Mouse (Mus musculus) erythroblast, adult 5-6 weeks (primary cell): ENCODE data around the gene Cd19. TPM values are rescaled to one million over a fixed set of nuclear protein-coding genes. Genes with fewer than 3 reads are reported as not detected.

Source experiments
- ATAC-seq: replicated peaks from 2 replicates; pipeline ENCODE4 v1.8.0; 2016; ENCODE audit warnings: moderate number of reproducible peaks, mild to moderate bottlenecking, moderate TSS enrichment, inconsistent platforms; ENCODE audit not compliant: poor library complexity, low FRiP score, severe bottlenecking
- total RNA-seq, 2 experiments: library from RNA; stranded (forward) in 1 of 2; stranded (reverse) in 1 of 2; fragments of 150-400 nt in 1 of 2; fragments of 200-764, 138-1000 nt in 1 of 2; gene quantifications; 2 replicates each; pipeline versions ENCODE4 v1.2.3 to v1.2.4; 2015 to 2017; ENCODE audit warnings: low replicate concordance in 2 of 2

Cd19 gene
- total RNA-seq (2015; ENCODE audit: low replicate concordance) (not detected in 2 replicates), total RNA-seq (2017; ENCODE audit: low replicate concordance) (0.28 TPM in 1 of 2 replicates, not detected in the other)

- ATAC-seq: no peak
Observed at GRCm38 (mm10) chr7:126414725-126415124, at the start of gene Cd19. Cd19 (minus strand) TSS chr7:126414889.

GRCm38 (mm10) chr7:126464121-126464520, 49.4 kb upstream of the Cd19 start:
- no peak for ATAC-seq

- no peak for ATAC-seq
Observed at GRCm38 (mm10) chr7:126463547-126463946, 48.9 kb upstream of the Cd19 start.

GRCm38 (mm10) chr7:126463004-126463403, 48.3 kb upstream of the Cd19 start, which contains the start of gene Atp2a1:
Atp2a1 (minus strand) TSS chr7:126463108.
- ATAC-seq: no peak

GRCm38 (mm10) chr7:126461626-126462025, 46.9 kb upstream of the Cd19 start:
- ATAC-seq: no peak

GRCm38 (mm10) chr7:126460623-126461399, 46.1 kb upstream of the Cd19 start:
- no peak for ATAC-seq

- no peak for ATAC-seq
Observed at GRCm38 (mm10) chr7:126458844-126459618, 44.3 kb upstream of the Cd19 start.

- no peak for ATAC-seq
Observed at GRCm38 (mm10) chr7:126458225-126458624, 43.5 kb upstream of the Cd19 start.

GRCm38 (mm10) chr7:126456382-126457266, 41.9 kb upstream of the Cd19 start:
- no peak for ATAC-seq

GRCm38 (mm10) chr7:126455242-126455641, 40.6 kb upstream of the Cd19 start:
- no peak for ATAC-seq

GRCm38 (mm10) chr7:126453861-126454260, 39.2 kb upstream of the Cd19 start:
- ATAC-seq: no peak

- no peak for ATAC-seq
Observed at GRCm38 (mm10) chr7:126452244-126452643, 37.6 kb upstream of the Cd19 start.

GRCm38 (mm10) chr7:126450641-126451040, 36.0 kb upstream of the Cd19 start:
- no peak for ATAC-seq

- ATAC-seq: no peak
Observed at GRCm38 (mm10) chr7:126449991-126450390, 35.3 kb upstream of the Cd19 start.

- ATAC-seq: no peak
Observed at GRCm38 (mm10) chr7:126448481-126448880, 33.8 kb upstream of the Cd19 start.

- ATAC-seq: no peak
Observed at GRCm38 (mm10) chr7:126446217-126446616, 31.5 kb upstream of the Cd19 start.

- ATAC-seq: no peak
Observed at GRCm38 (mm10) chr7:126445104-126445815, 30.6 kb upstream of the Cd19 start.

- no peak for ATAC-seq
Observed at GRCm38 (mm10) chr7:126444536-126444935, 29.8 kb upstream of the Cd19 start.

- no peak for ATAC-seq
Observed at GRCm38 (mm10) chr7:126443997-126444396, 29.3 kb upstream of the Cd19 start.
